Mouse (Mus musculus) liver, adult 2 months (tissue): ENCODE data around the gene Chn2.

Source experiments
- CTCF ChIP-seq: fragments of 200-500 bp; IDR thresholded peaks from 2 replicates; pipeline ENCODE4 v1.5.1; 2011; ENCODE audit warnings: low read depth, low read length, control low read depth
- POLR2A ChIP-seq: fragments of 200-500 bp; IDR thresholded peaks from 2 replicates; pipeline ENCODE4 v1.6.1; 2011; ENCODE audit warnings: low read length, control low read depth; ENCODE audit not compliant: insufficient read depth; ENCODE audit errors: extremely low read depth

GRCm38 (mm10) chr6:54070736-54071135 lies 31.4 kb downstream of the Chn2 start:
- TF ChIP-seq CTCF = no peak
- no peak for TF ChIP-seq POLR2A
